Mouse (Mus musculus): Measurements from ENCODE around the gene Ap4s1. TPM values are rescaled to one million over a fixed set of nuclear protein-coding genes. Genes with fewer than 3 reads are reported as not detected.
"Not testable (repeated sequence)": the region's sequence is repeated elsewhere in the genome, so short reads cannot be mapped to it uniquely, and the experiment has no call there.

Ap4s1 gene
- polyA plus RNA-seq, 1 experiment from 2014 or later = 39.4 TPM

DNA sequence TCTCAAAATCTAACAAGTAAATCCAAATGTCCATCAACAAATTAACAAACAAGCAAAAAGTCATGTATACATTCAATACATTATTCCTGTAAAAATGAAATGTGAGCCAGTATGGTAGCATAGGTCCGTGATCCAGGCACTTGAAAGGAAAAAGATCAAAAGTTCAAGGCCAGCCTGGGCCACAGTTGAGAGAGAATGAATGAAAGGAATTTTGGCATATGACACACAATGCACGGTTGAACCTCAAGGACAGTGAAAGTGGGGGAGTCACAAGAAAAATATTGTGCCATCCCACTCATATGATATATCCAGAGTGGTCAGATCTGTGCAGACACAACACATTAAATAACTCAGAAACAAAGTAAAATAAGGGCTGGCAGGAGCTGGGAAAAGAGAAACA lies 14.4 kb upstream of the Ap4s1 start:
- Histone ChIP-seq H3K4me1 (replicated peaks; ENCODE audit: control insufficient read depth, insufficient read depth, low read length) (peaks cover 4% of the 10 kb centered on the region; the same call in 1 of the 2 replicates), H3K4me2 (ENCODE audit: low read length) (no peak overlapping the region), H3K27me3 (replicated peaks; ENCODE audit: control insufficient read depth, insufficient read depth, low read length) (no peaks in the 10 kb centered on the region), H3K9me3 (ENCODE audit: control insufficient read depth, low read length) (no peaks in the 10 kb centered on the region), H3K4me3 (replicated peaks; ENCODE audit: low read length) (no peak overlapping the region), H3K9ac (replicated peaks; ENCODE audit: low read depth, low read length) (no peak overlapping the region), H3K27ac (ENCODE audit: low read length) (no peak overlapping the region), H3K36me3 (ENCODE audit: control insufficient read depth, insufficient read depth) (no peaks in the 10 kb centered on the region)
- WGBS = 75% methylated on average over 2 of the region's 2 CpGs
- no peak for ATAC-seq

DNA sequence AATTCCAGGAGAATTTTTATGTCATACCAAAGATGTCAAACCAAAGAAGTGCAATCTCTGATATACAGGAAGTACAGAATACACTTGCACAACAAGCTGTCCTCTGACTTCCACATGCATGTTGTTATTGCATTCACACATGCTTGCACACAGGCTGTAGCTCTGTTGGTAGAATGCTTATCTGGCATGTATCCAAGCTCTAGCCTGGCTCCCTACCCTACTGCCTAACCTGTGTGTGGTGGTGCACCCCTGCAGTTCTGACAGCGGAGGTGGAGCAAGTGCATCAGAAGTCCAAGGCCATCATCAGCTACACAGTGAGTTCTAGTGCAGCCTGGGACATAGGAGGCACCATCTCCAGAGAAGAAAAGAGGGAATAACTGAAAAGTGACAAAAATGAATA lies 12.0 kb upstream of the Ap4s1 start:
- 56% methylated on average over 1 of the region's 1 CpGs for WGBS
- no peak overlapping the region for H3K4me2 ChIP-seq (ENCODE audit: low read length)
- H3K9ac ChIP-seq (replicated peaks; ENCODE audit: low read depth, low read length) = no peak overlapping the region
- no peaks in the 10 kb centered on the region for H3K9me3 ChIP-seq (ENCODE audit: control insufficient read depth, low read length)
- H3K27me3 ChIP-seq (replicated peaks; ENCODE audit: control insufficient read depth, insufficient read depth, low read length) = no peaks in the 10 kb centered on the region
- no peaks in the 10 kb centered on the region for H3K36me3 ChIP-seq (ENCODE audit: control insufficient read depth, insufficient read depth)
- H3K4me3 ChIP-seq (replicated peaks; ENCODE audit: low read length) = no peak overlapping the region
- H3K4me1 ChIP-seq (replicated peaks; ENCODE audit: control insufficient read depth, insufficient read depth, low read length) = 0 out of 2 replicates have a peak, but pooled peaks cover 5% of the 10 kb centered on the region
- ATAC-seq = peak; percentile 66; the same call in 1 of the 2 replicates
- no peak overlapping the region for H3K27ac ChIP-seq (ENCODE audit: low read length)

DNA sequence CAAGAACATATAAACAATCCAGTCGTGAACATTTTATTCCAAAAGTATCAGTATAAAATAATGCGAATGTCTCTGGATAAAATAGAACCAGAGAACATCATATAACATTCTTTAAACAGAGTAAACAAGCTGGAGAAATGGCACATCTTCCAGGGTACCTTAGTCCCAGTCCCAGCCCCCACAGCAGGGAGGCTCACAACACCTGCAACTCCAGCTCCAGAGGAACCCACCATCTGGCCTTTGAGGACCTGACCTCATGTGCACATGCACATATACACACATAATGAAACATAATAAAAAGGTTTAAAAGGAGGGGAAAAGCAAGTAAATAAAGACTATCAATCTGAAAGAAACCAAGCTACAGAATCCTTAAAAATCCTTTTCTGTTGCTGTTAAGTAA lies 2.3 kb upstream of the Ap4s1 start:
- Histone ChIP-seq H3K4me1 (replicated peaks; ENCODE audit: control insufficient read depth, insufficient read depth, low read length) (peaks cover 11% of the 10 kb centered on the region), H3K9me3 (ENCODE audit: control insufficient read depth, low read length) (no peaks in the 10 kb centered on the region), H3K27ac (ENCODE audit: low read length) (no peak overlapping the region), H3K4me3 (replicated peaks; ENCODE audit: low read length) (no peak overlapping the region), H3K9ac (replicated peaks; ENCODE audit: low read depth, low read length) (no peak overlapping the region), H3K36me3 (ENCODE audit: control insufficient read depth, insufficient read depth) (no peaks in the 10 kb centered on the region), H3K4me2 (ENCODE audit: low read length) (no peak overlapping the region), H3K27me3 (replicated peaks; ENCODE audit: control insufficient read depth, insufficient read depth, low read length) (no peaks in the 10 kb centered on the region)
- ATAC-seq = no peak
- WGBS = 98% methylated on average over 2 of the region's 2 CpGs

DNA sequence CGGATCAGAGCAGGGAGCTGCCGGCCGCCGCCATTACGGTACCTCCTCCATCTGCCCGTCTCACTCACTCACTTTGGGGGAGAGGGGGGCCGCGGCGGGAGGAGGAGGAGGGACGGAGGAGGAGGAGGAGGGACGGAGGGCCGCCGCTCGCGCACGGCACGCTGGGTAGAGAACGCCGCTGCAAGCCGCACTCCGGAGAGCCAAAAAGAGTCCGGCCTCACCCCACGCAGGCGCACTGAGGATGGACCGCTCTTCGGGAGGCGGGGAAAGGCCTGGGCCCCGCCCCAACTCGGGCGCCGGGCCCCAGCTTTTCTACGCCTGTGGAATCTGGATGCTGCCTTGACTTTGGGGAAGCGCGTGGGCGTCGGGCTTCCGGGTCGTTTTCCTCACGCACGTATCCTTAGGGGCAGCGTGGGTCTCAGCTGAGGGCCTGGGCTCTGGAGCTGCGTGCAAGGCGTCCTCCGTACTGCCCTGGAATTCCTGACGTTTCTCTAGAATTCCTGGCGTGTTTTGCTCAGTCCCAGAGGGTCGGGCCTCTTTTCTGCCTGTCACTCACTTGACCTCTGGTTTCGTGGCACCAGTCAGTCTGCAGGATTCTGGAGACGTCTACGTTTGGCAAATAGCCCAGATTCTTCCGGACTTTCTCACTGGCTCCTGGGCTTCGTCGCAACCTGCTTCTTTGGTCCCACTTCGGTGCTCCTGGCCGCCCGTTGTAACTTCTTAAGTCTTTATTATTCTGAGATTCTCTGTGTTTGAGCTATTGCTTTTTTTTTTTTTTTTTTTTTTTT lies 1.2 kb downstream of the Ap4s1 start, which contains the start of gene Strn3:
Gene Strn3, minus strand, starts transcription at position 53 of the 788 bp plus-strand sequence.
- under 1% methylated on average over 45 of the region's 56 CpGs for WGBS
- H3K27ac ChIP-seq (ENCODE audit: low read length) = peak within 1 kb of the TSS; percentile 99
- peaks cover 11% of the 10 kb centered on the region for H3K4me1 ChIP-seq (replicated peaks; ENCODE audit: control insufficient read depth, insufficient read depth, low read length)
- ATAC-seq = peak; percentile 97
- no peaks in the 10 kb centered on the region for H3K27me3 ChIP-seq (replicated peaks; ENCODE audit: control insufficient read depth, insufficient read depth, low read length)
- H3K4me2 ChIP-seq (ENCODE audit: low read length) = peak within 1 kb of the TSS; percentile 76
- no peaks in the 10 kb centered on the region for H3K36me3 ChIP-seq (ENCODE audit: control insufficient read depth, insufficient read depth)
- peak within 1 kb of the TSS; percentile 100 for H3K9ac ChIP-seq (replicated peaks; ENCODE audit: low read depth, low read length)
- peak within 1 kb of the TSS; percentile 90 for H3K4me3 ChIP-seq (replicated peaks; ENCODE audit: low read length)
- no peaks in the 10 kb centered on the region for H3K9me3 ChIP-seq (ENCODE audit: control insufficient read depth, low read length)

DNA sequence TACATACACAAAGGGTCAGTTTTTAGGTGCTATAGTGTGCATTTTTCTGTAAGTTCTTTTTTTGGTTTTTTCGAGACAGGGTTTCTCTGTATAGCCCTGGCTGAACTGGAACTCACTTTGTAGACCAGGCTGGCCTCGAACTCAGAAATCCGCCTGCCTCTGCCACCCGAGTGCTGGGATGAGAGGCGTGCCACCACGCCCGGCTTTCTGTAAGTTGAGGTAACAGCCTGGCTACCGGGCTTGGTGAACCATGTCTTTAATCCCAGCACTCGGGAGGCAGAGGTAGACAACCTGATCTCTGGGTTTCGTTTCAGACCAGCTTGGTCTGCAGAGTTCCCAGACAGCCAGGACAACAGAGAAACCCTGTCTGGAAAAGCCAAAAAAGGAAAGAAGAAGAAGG lies 2.0 kb downstream of the Ap4s1 start:
- not testable (repeated sequence) for H3K27me3 ChIP-seq (replicated peaks; ENCODE audit: control insufficient read depth, insufficient read depth, low read length); H3K4me2 ChIP-seq (ENCODE audit: low read length); H3K4me3 ChIP-seq (replicated peaks; ENCODE audit: low read length); H3K27ac ChIP-seq (ENCODE audit: low read length); H3K9me3 ChIP-seq (ENCODE audit: control insufficient read depth, low read length); ATAC-seq; H3K36me3 ChIP-seq (ENCODE audit: control insufficient read depth, insufficient read depth); H3K9ac ChIP-seq (replicated peaks; ENCODE audit: low read depth, low read length)
- H3K4me1 ChIP-seq (replicated peaks; ENCODE audit: control insufficient read depth, insufficient read depth, low read length) = peaks cover 11% of the 10 kb centered on the region
- 81% methylated on average over 10 of the region's 10 CpGs for WGBS

DNA sequence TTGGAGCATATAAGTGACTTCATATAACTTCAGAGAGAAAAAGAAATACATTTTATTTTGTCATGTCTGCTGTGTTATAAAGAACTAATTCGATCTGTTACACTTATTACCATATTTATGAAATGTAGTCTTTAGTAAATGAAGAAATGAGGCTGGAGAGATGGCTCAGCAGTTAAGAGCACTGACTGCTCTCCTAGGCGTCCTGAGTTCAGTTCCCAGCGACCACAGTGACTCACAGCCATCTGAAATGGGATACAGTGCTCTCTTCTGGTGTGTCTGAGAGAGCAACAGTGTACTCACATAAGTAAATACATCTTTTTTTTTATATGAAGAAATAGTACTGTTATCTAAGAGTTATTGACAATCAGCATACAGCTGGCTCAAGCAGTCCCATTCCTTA lies 2.6 kb downstream of the Ap4s1 start:
- no peak overlapping the region for H3K9ac ChIP-seq (replicated peaks; ENCODE audit: low read depth, low read length)
- H3K36me3 ChIP-seq (ENCODE audit: control insufficient read depth, insufficient read depth) = no peaks in the 10 kb centered on the region
- H3K4me3 ChIP-seq (replicated peaks; ENCODE audit: low read length) = no peak overlapping the region
- no peak overlapping the region for H3K27ac ChIP-seq (ENCODE audit: low read length)
- no peak for ATAC-seq
- peaks cover 9% of the 10 kb centered on the region for H3K4me1 ChIP-seq (replicated peaks; ENCODE audit: control insufficient read depth, insufficient read depth, low read length)
- no peaks in the 10 kb centered on the region for H3K27me3 ChIP-seq (replicated peaks; ENCODE audit: control insufficient read depth, insufficient read depth, low read length)
- no peak overlapping the region for H3K4me2 ChIP-seq (ENCODE audit: low read length)
- no peaks in the 10 kb centered on the region for H3K9me3 ChIP-seq (ENCODE audit: control insufficient read depth, low read length)
- 80% methylated on average over 3 of the region's 3 CpGs for WGBS

DNA sequence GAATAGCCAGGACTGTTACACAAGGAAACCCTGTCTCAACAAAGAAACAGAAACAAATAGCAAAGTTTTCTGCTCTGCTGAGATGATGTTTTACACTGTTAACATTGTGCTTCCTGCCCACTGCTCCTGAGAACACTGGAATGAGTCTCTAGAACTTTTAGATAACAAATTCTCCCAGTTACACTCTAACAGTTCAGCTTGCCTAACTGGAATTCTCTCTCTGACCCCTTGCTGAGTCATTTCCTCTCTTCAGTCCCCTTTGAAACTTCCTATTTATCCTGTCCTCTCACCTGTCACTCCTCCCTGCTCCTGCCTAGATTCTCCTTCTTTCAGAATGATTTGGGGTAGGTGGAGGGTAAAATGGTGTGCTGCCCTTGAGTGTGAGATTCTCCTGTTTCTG lies 3.3 kb downstream of the Ap4s1 start:
- Histone ChIP-seq H3K36me3 (ENCODE audit: control insufficient read depth, insufficient read depth) (no peaks in the 10 kb centered on the region), H3K27me3 (replicated peaks; ENCODE audit: control insufficient read depth, insufficient read depth, low read length) (no peaks in the 10 kb centered on the region), H3K4me3 (replicated peaks; ENCODE audit: low read length) (no peak overlapping the region), H3K27ac (ENCODE audit: low read length) (no peak overlapping the region), H3K4me1 (replicated peaks; ENCODE audit: control insufficient read depth, insufficient read depth, low read length) (peaks cover 6% of the 10 kb centered on the region), H3K9me3 (ENCODE audit: control insufficient read depth, low read length) (no peaks in the 10 kb centered on the region), H3K4me2 (ENCODE audit: low read length) (no peak overlapping the region), H3K9ac (replicated peaks; ENCODE audit: low read depth, low read length) (no peak overlapping the region)
- ATAC-seq = no peak

DNA sequence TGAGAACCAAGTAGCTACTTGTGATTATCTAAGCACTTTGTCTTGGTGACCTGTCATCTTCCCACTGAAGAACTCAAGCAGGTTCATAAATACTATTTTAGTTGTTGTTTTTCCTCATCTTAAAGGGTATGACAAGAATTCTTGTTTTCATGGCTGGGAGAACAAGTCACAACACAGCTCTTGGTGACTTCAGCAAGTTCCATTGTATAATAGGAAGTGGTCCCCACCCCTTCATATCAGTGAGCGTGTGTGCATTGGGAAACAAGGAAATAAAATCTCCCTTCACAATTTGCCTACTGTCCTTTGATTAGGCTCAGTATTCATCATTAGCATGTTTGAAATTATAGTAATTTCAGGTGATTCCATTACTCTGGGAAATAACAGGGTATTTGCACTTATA lies 4.1 kb downstream of the Ap4s1 start:
- Histone ChIP-seq H3K27ac (ENCODE audit: low read length) (no peak overlapping the region), H3K9ac (replicated peaks; ENCODE audit: low read depth, low read length) (no peak overlapping the region), H3K36me3 (ENCODE audit: control insufficient read depth, insufficient read depth) (no peaks in the 10 kb centered on the region), H3K4me1 (replicated peaks; ENCODE audit: control insufficient read depth, insufficient read depth, low read length) (0 out of 2 replicates have a peak, but pooled peaks cover 3% of the 10 kb centered on the region), H3K4me3 (replicated peaks; ENCODE audit: low read length) (no peak overlapping the region), H3K27me3 (replicated peaks; ENCODE audit: control insufficient read depth, insufficient read depth, low read length) (no peaks in the 10 kb centered on the region), H3K9me3 (ENCODE audit: control insufficient read depth, low read length) (no peaks in the 10 kb centered on the region), H3K4me2 (ENCODE audit: low read length) (no peak overlapping the region)
- no peak for ATAC-seq
- WGBS = 79% methylated on average over 1 of the region's 1 CpGs

DNA sequence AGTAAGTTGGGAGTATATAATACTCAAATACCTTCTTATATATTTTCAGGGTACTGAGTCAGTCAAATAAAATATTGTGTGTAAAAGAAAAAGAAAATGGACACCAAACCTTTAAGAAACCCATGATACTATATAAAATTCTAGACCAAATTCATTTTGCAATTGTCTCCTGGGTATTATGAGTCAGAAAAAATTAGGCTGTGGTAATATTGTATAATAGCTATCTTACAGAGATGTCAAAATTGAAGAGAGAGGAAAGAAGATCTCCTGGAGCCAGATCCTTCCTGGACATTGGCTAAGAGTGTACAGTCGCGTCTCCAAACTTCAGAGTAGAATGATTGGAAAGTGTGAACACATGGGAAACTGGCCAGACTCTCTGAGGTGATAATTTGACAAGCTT lies 5.3 kb downstream of the Ap4s1 start:
- no peaks in the 10 kb centered on the region for H3K9me3 ChIP-seq (ENCODE audit: control insufficient read depth, low read length)
- 0 out of 2 replicates have a peak, but pooled peaks cover 3% of the 10 kb centered on the region for H3K4me1 ChIP-seq (replicated peaks; ENCODE audit: control insufficient read depth, insufficient read depth, low read length)
- H3K36me3 ChIP-seq (ENCODE audit: control insufficient read depth, insufficient read depth) = no peaks in the 10 kb centered on the region
- H3K4me2 ChIP-seq (ENCODE audit: low read length) = no peak overlapping the region
- no peak overlapping the region for H3K9ac ChIP-seq (replicated peaks; ENCODE audit: low read depth, low read length)
- no peak overlapping the region for H3K27ac ChIP-seq (ENCODE audit: low read length)
- no peak for ATAC-seq
- 66% methylated on average over 2 of the region's 2 CpGs for WGBS
- H3K27me3 ChIP-seq (replicated peaks; ENCODE audit: control insufficient read depth, insufficient read depth, low read length) = no peaks in the 10 kb centered on the region
- no peak overlapping the region for H3K4me3 ChIP-seq (replicated peaks; ENCODE audit: low read length)
